Comparison of ENCODE assay signal across 11 mouse cellular contexts in genomic region chr8:45380598-45380997, GRCm38 (mm10). TPM values are rescaled to one million over a fixed set of nuclear protein-coding genes. Genes with fewer than 3 reads are reported as not detected.
A peak's percentile ranks its signal among the peaks of the same experiment; 100 is the strongest.
DNase-seq lines count a peak whose midpoint lies in the region; ATAC-seq and TF ChIP-seq lines count a peak whose summit lies in the region.
"Had no signal": no experiment of that assay in that cellular context is flagged by ENCODE, and none has a peak within 500 bp of the region (broad histone marks: within the 10 kb centered on the region; RNA-seq: fewer than 3 reads in every experiment).

No protein-coding gene starts in this region.

- intact Hi-C loops in left cerebral cortex, postnatal 36 days (cut with DNase I): no loop called here

- peak overlapping the region; percentile 46; the same call in 1 of the 2 replicates for H3K4me3 ChIP-seq in hindbrain, embryonic 13.5 days
- no peak overlapping the region for H3K4me3 ChIP-seq in hindbrain, embryonic 11.5 days (ENCODE audit: low read depth, low read length)
- H3K4me3 ChIP-seq in cortical plate, adult 2 months (ENCODE audit: insufficient read depth, low read length): peak overlapping the region; percentile 46; the same call in 1 of the 2 replicates
- H3K4me3 ChIP-seq in forebrain, postnatal 0 days (ENCODE audit: low read depth, low read length): peak overlapping the region; percentile 39; the same call in 1 of the 2 replicates
- H3K4me3 ChIP-seq in midbrain, embryonic 16.5 days (ENCODE audit: low read depth, low read length): peak overlapping the region; percentile 49; the same call in 1 of the 2 replicates

- H3K27ac ChIP-seq in hindbrain, embryonic 13.5 days: no peak overlapping the region
- H3K27ac ChIP-seq in hindbrain, embryonic 11.5 days (ENCODE audit: low read depth, low read length): no peak overlapping the region
- no peak overlapping the region for H3K27ac ChIP-seq in cortical plate, adult 2 months (ENCODE audit: insufficient read depth, low read length)
- H3K27ac ChIP-seq in forebrain, postnatal 0 days (ENCODE audit: low read depth, low read length): no peak overlapping the region
- no peak overlapping the region for H3K27ac ChIP-seq in midbrain, embryonic 16.5 days (ENCODE audit: low read length)

- TF ChIP-seq CTCF in cortical plate, adult 2 months (IDR thresholded peaks at IDR 0.05; ENCODE audit: extremely low read depth, insufficient read depth, low read length): no peak
- TF ChIP-seq CTCF in forebrain, postnatal 0 days (IDR thresholded peaks at IDR 0.05; ENCODE audit: low read depth): no peak

- no peaks in the 10 kb centered on the region for H3K9me3 ChIP-seq in hindbrain, embryonic 13.5 days
- no peaks in the 10 kb centered on the region for H3K9me3 ChIP-seq in hindbrain, embryonic 11.5 days (ENCODE audit: control insufficient read depth, low read length)
- no peaks in the 10 kb centered on the region for H3K9me3 ChIP-seq in forebrain, postnatal 0 days (ENCODE audit: low read length)
- H3K9me3 ChIP-seq in midbrain, embryonic 16.5 days (replicated peaks; ENCODE audit: control insufficient read depth, low read length, poor library complexity, severe bottlenecking): no peaks in the 10 kb centered on the region

- no peaks in the 10 kb centered on the region for H3K36me3 ChIP-seq in hindbrain, embryonic 13.5 days
- H3K36me3 ChIP-seq in hindbrain, embryonic 11.5 days (ENCODE audit: control insufficient read depth, insufficient read depth, low read length): no peaks in the 10 kb centered on the region
- H3K36me3 ChIP-seq in forebrain, postnatal 0 days (ENCODE audit: insufficient read depth): no peaks in the 10 kb centered on the region
- no peaks in the 10 kb centered on the region for H3K36me3 ChIP-seq in midbrain, embryonic 16.5 days (ENCODE audit: control insufficient read depth, insufficient read depth, low read length)

- no peak for ATAC-seq in hindbrain, embryonic 13.5 days (ENCODE audit: low FRiP score)
- no peak for ATAC-seq in hindbrain, embryonic 11.5 days (ENCODE audit: low FRiP score)
- ATAC-seq in forebrain, postnatal 0 days: no peak
- no peak for ATAC-seq in midbrain, embryonic 16.5 days

- peaks cover 16% of the 10 kb centered on the region for H3K4me1 ChIP-seq in hindbrain, embryonic 13.5 days (replicated peaks)
- peaks cover 8% of the 10 kb centered on the region; the same call in 1 of the 2 replicates for H3K4me1 ChIP-seq in hindbrain, embryonic 11.5 days (replicated peaks; ENCODE audit: control insufficient read depth, insufficient read depth, low read length)
- H3K4me1 ChIP-seq in cortical plate, adult 2 months (ENCODE audit: control insufficient read depth, insufficient read depth, low read length): no peaks in the 10 kb centered on the region
- H3K4me1 ChIP-seq in forebrain, postnatal 0 days (ENCODE audit: insufficient read depth): peaks cover 13% of the 10 kb centered on the region; the same call in 1 of the 2 replicates
- peaks cover 12% of the 10 kb centered on the region for H3K4me1 ChIP-seq in midbrain, embryonic 16.5 days (ENCODE audit: control insufficient read depth, insufficient read depth, low read length)

- no peak for TF ChIP-seq POLR2A in cortical plate, adult 2 months (IDR thresholded peaks at IDR 0.05; ENCODE audit: extremely low read depth, insufficient read depth, low read length)

- WGBS in hindbrain, embryonic 13.5 days: 15% methylated on average over 4 of the region's 4 CpGs
- 12% methylated on average over 4 of the region's 4 CpGs for WGBS in hindbrain, embryonic 11.5 days
- 26% methylated on average over 4 of the region's 4 CpGs for WGBS in forebrain, postnatal 0 days
- 14% methylated on average over 4 of the region's 4 CpGs for WGBS in midbrain, embryonic 16.5 days

- H3K27me3 ChIP-seq in hindbrain, embryonic 13.5 days: peaks cover 15% of the 10 kb centered on the region; the same call in 1 of the 2 replicates
- H3K27me3 ChIP-seq in hindbrain, embryonic 11.5 days (ENCODE audit: control insufficient read depth, insufficient read depth, low read length): no peaks in the 10 kb centered on the region
- H3K27me3 ChIP-seq in forebrain, postnatal 0 days (ENCODE audit: insufficient read depth, low read length): peaks cover 5% of the 10 kb centered on the region; the same call in 1 of the 2 replicates
- no peaks in the 10 kb centered on the region; the same call in 1 of the 2 replicates for H3K27me3 ChIP-seq in midbrain, embryonic 16.5 days (ENCODE audit: control insufficient read depth, insufficient read depth, low read depth, low read length)
- H3K27me3 ChIP-seq: CH12.LX had no signal

- no peak for DNase-seq in hindbrain, embryonic 11.5 days (ENCODE audit: low spot score)
- no peak for DNase-seq in forebrain, postnatal 0 days
- no peak for DNase-seq in urinary bladder, postnatal 25 days (ENCODE audit: low spot score)
- DNase-seq in cerebellum, adult 9-11 months: no peak
- no peak for DNase-seq in left cerebral cortex, postnatal 36 days (ENCODE audit: low spot score in 2 of 2)
- DNase-seq: kidney, postnatal 25 days; right cerebral cortex, postnatal 25 days had no signal

- no peak overlapping the region for H3K9ac ChIP-seq in hindbrain, embryonic 13.5 days
- no peak overlapping the region for H3K9ac ChIP-seq in hindbrain, embryonic 11.5 days (ENCODE audit: low read depth, low read length)
- H3K9ac ChIP-seq in forebrain, postnatal 0 days: no peak overlapping the region
- no peak overlapping the region for H3K9ac ChIP-seq in midbrain, embryonic 16.5 days (ENCODE audit: low read depth, low read length)

- H3K4me2 ChIP-seq in hindbrain, embryonic 13.5 days: peak overlapping the region; percentile 83
- H3K4me2 ChIP-seq in hindbrain, embryonic 11.5 days (replicated peaks; ENCODE audit: low read depth, low read length): no peak overlapping the region
- H3K4me2 ChIP-seq in forebrain, postnatal 0 days (ENCODE audit: low read depth): peak overlapping the region; percentile 82; the same call in 1 of the 2 replicates
- peak overlapping the region; percentile 94 for H3K4me2 ChIP-seq in midbrain, embryonic 16.5 days (ENCODE audit: low read length)

RNA-seq across cellular contexts. Expression of gene Fam149a, which starts 1.5 kb away (rescaled TPM):
- polyA plus RNA-seq in hindbrain, embryonic 13.5 days (2015; fragmentation: Nextera tagmentation; extraction: Ambion mirVana): 6.0 and 6.1 TPM in 2 replicates
- 9.6 and 10.5 TPM in 2 replicates for polyA plus RNA-seq in hindbrain, embryonic 11.5 days (2014; fragmentation: Nextera tagmentation; extraction: Ambion mirVana)
- polyA plus RNA-seq in cortical plate, adult 2 months (2012; rRNA removed): 16.4 and 17.0 TPM in 2 replicates
- total RNA-seq in forebrain, postnatal 0 days (2014; rRNA removed): 22.6 and 27.3 TPM in 2 replicates
- polyA plus RNA-seq in forebrain, postnatal 0 days (2015; fragmentation: Nextera tagmentation; extraction: Ambion mirVana): 10.8 and 15.0 TPM in 2 replicates
- 11.5 and 12.9 TPM in 2 replicates for polyA plus RNA-seq in midbrain, embryonic 16.5 days (2015; fragmentation: Nextera tagmentation; extraction: Ambion mirVana)
- 10 to 100 TPM; 20.7 to 25.3 TPM for total RNA-seq in left cerebral cortex, postnatal 36 days (2021)
- total RNA-seq: CH12.LX had no signal

RNA-seq across cellular contexts. Expression of gene Tlr3, which starts 30.3 kb away (rescaled TPM):
- 0.72 and 1.6 TPM in 2 replicates for polyA plus RNA-seq in hindbrain, embryonic 13.5 days (2015; fragmentation: Nextera tagmentation; extraction: Ambion mirVana)
- polyA plus RNA-seq in hindbrain, embryonic 11.5 days (2014; fragmentation: Nextera tagmentation; extraction: Ambion mirVana): 1.1 and 1.8 TPM in 2 replicates
- 11.1 and 11.5 TPM in 2 replicates for polyA plus RNA-seq in cortical plate, adult 2 months (2012; rRNA removed)
- 0.95 and 1.3 TPM in 2 replicates for total RNA-seq in forebrain, postnatal 0 days (2014; rRNA removed)
- polyA plus RNA-seq in forebrain, postnatal 0 days (2015; fragmentation: Nextera tagmentation; extraction: Ambion mirVana): 1.1 and 1.3 TPM in 2 replicates
- polyA plus RNA-seq in midbrain, embryonic 16.5 days (2015; fragmentation: Nextera tagmentation; extraction: Ambion mirVana): 1.0 and 1.4 TPM in 2 replicates
- total RNA-seq in left cerebral cortex, postnatal 36 days (2021): 1 to 10 TPM; 7.5 to 8.1 TPM

RNA-seq across cellular contexts. Expression of gene Cyp4v3, which starts 47.6 kb away (rescaled TPM):
- polyA plus RNA-seq in hindbrain, embryonic 13.5 days (2015; fragmentation: Nextera tagmentation; extraction: Ambion mirVana): 1.5 and 1.8 TPM in 2 replicates
- 0.71 and 1.1 TPM in 2 replicates for polyA plus RNA-seq in hindbrain, embryonic 11.5 days (2014; fragmentation: Nextera tagmentation; extraction: Ambion mirVana)
- polyA plus RNA-seq in cortical plate, adult 2 months (2012; rRNA removed): 5.4 and 5.6 TPM in 2 replicates
- total RNA-seq in forebrain, postnatal 0 days (2014; rRNA removed): 2.2 and 2.4 TPM in 2 replicates
- polyA plus RNA-seq in forebrain, postnatal 0 days (2015; fragmentation: Nextera tagmentation; extraction: Ambion mirVana): 1.8 and 2.1 TPM in 2 replicates
- 1.3 and 1.4 TPM in 2 replicates for polyA plus RNA-seq in midbrain, embryonic 16.5 days (2015; fragmentation: Nextera tagmentation; extraction: Ambion mirVana)
- total RNA-seq in left cerebral cortex, postnatal 36 days (2021): 1 to 10 TPM; 5.7 to 6.3 TPM
